Mouse (Mus musculus): ENCODE data around the gene Ttc7b.

- no peak for TF ChIP-seq CTCF (IDR thresholded peaks at IDR 0.05; ENCODE audit: insufficient read depth, low read depth, low read length)
- TF ChIP-seq POLR2A (IDR thresholded peaks at IDR 0.05; ENCODE audit: insufficient read depth, low read depth, low read length) = no peak
Measured at GRCm38 (mm10) chr12:100483054-100483453, 37.6 kb downstream of the Ttc7b start.
